Mouse (Mus musculus): ENCODE results near the gene Vangl1. TPM values are rescaled to one million over a fixed set of nuclear protein-coding genes. Genes with fewer than 3 reads are reported as not detected.

Gene Vangl1
- polyA plus RNA-seq, 1 experiment: 16.1 TPM

DNA sequence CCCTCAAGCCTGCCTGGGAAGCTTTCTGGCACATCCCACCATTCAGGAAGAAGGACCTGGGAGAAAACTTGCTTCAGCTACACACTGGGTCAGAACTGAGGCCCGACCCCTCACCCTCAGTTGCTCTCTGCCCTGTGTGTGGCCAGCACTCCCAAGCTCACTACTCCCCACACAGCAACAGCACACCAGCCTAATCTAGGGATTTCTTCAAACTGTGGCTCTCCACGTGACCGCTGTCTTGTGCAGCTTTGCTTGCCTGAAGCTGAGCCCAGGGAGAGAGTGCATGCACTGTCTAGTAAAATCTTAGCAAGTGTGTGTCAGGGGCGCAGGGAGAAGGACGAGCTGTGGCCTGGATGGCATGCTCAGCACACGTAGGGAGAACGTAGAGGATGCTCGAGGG is 18.3 kb upstream of the Vangl1 start:
- H3K4me1 ChIP-seq (ENCODE audit: control insufficient read depth, insufficient read depth, low read length): no peaks in the 10 kb centered on the region
- no peak overlapping the region for H3K4me3 ChIP-seq (replicated peaks; ENCODE audit: control insufficient read depth, low read depth, low read length)
- WGBS: 76% methylated on average over 8 of the region's 8 CpGs
- no peak overlapping the region for H3K27ac ChIP-seq (ENCODE audit: control insufficient read depth, insufficient read depth, low read depth, low read length, poor library complexity)
- TF ChIP-seq POLR2A (IDR thresholded peaks at IDR 0.05; ENCODE audit: borderline replicate concordance, control insufficient read depth, low read depth, low read length) (no peak), CTCF (IDR thresholded peaks at IDR 0.05; ENCODE audit: control insufficient read depth, insufficient read depth, low read length) (no peak)

- 53% methylated on average over 2 of the region's 2 CpGs for WGBS
- Histone ChIP-seq H3K4me3 (replicated peaks; ENCODE audit: control insufficient read depth, low read depth, low read length) (no peak overlapping the region), H3K27ac (ENCODE audit: control insufficient read depth, insufficient read depth, low read depth, low read length, poor library complexity) (no peak overlapping the region), H3K4me1 (ENCODE audit: control insufficient read depth, insufficient read depth, low read length) (no peaks in the 10 kb centered on the region)
- TF ChIP-seq CTCF (IDR thresholded peaks at IDR 0.05; ENCODE audit: control insufficient read depth, insufficient read depth, low read length) (no peak), POLR2A (IDR thresholded peaks at IDR 0.05; ENCODE audit: borderline replicate concordance, control insufficient read depth, low read depth, low read length) (no peak)
Observed at GRCm38 (mm10) chr3:102218301-102218700, 13.8 kb upstream of the Vangl1 start.

GRCm38 (mm10) chr3:102214736-102215135 is 10.2 kb upstream of the Vangl1 start:
- 85% methylated on average over 4 of the region's 4 CpGs for WGBS
- Histone ChIP-seq H3K4me1 (ENCODE audit: control insufficient read depth, insufficient read depth, low read length) (no peaks in the 10 kb centered on the region), H3K27ac (ENCODE audit: control insufficient read depth, insufficient read depth, low read depth, low read length, poor library complexity) (no peak overlapping the region), H3K4me3 (replicated peaks; ENCODE audit: control insufficient read depth, low read depth, low read length) (no peak overlapping the region)
- TF ChIP-seq POLR2A (IDR thresholded peaks at IDR 0.05; ENCODE audit: borderline replicate concordance, control insufficient read depth, low read depth, low read length) (no peak), CTCF (IDR thresholded peaks at IDR 0.05; ENCODE audit: control insufficient read depth, insufficient read depth, low read length) (no peak)

GRCm38 (mm10) chr3:102214299-102214698 is 9.8 kb upstream of the Vangl1 start:
- 56% methylated on average over 4 of the region's 4 CpGs for WGBS
- no peak overlapping the region for H3K27ac ChIP-seq (ENCODE audit: control insufficient read depth, insufficient read depth, low read depth, low read length, poor library complexity)
- TF ChIP-seq POLR2A (IDR thresholded peaks at IDR 0.05; ENCODE audit: borderline replicate concordance, control insufficient read depth, low read depth, low read length): no peak
- no peak for TF ChIP-seq CTCF (IDR thresholded peaks at IDR 0.05; ENCODE audit: control insufficient read depth, insufficient read depth, low read length)
- H3K4me3 ChIP-seq (replicated peaks; ENCODE audit: control insufficient read depth, low read depth, low read length): no peak overlapping the region
- no peaks in the 10 kb centered on the region for H3K4me1 ChIP-seq (ENCODE audit: control insufficient read depth, insufficient read depth, low read length)

- H3K4me3 ChIP-seq (replicated peaks; ENCODE audit: control insufficient read depth, low read depth, low read length): no peak overlapping the region
- no peak overlapping the region for H3K27ac ChIP-seq (ENCODE audit: control insufficient read depth, insufficient read depth, low read depth, low read length, poor library complexity)
- 59% methylated on average over 6 of the region's 6 CpGs for WGBS
- TF ChIP-seq POLR2A (IDR thresholded peaks at IDR 0.05; ENCODE audit: borderline replicate concordance, control insufficient read depth, low read depth, low read length) (no peak), CTCF (IDR thresholded peaks at IDR 0.05; ENCODE audit: control insufficient read depth, insufficient read depth, low read length) (no peak)
- H3K4me1 ChIP-seq (ENCODE audit: control insufficient read depth, insufficient read depth, low read length): no peaks in the 10 kb centered on the region
Observed at GRCm38 (mm10) chr3:102212896-102213295, 8.4 kb upstream of the Vangl1 start.

GRCm38 (mm10) chr3:102212336-102212735 is 7.8 kb upstream of the Vangl1 start:
- Histone ChIP-seq H3K4me1 (ENCODE audit: control insufficient read depth, insufficient read depth, low read length) (no peaks in the 10 kb centered on the region), H3K4me3 (replicated peaks; ENCODE audit: control insufficient read depth, low read depth, low read length) (no peak overlapping the region), H3K27ac (ENCODE audit: control insufficient read depth, insufficient read depth, low read depth, low read length, poor library complexity) (no peak overlapping the region)
- no peak for TF ChIP-seq POLR2A (IDR thresholded peaks at IDR 0.05; ENCODE audit: borderline replicate concordance, control insufficient read depth, low read depth, low read length)
- TF ChIP-seq CTCF (IDR thresholded peaks at IDR 0.05; ENCODE audit: control insufficient read depth, insufficient read depth, low read length): no peak
- WGBS: 88% methylated on average over 15 of the region's 15 CpGs

- no peak overlapping the region for H3K4me3 ChIP-seq (replicated peaks; ENCODE audit: control insufficient read depth, low read depth, low read length)
- H3K27ac ChIP-seq (ENCODE audit: control insufficient read depth, insufficient read depth, low read depth, low read length, poor library complexity): no peak overlapping the region
- WGBS: 40% methylated on average over 2 of the region's 2 CpGs
- no peak for TF ChIP-seq POLR2A (IDR thresholded peaks at IDR 0.05; ENCODE audit: borderline replicate concordance, control insufficient read depth, low read depth, low read length)
- no peaks in the 10 kb centered on the region for H3K4me1 ChIP-seq (ENCODE audit: control insufficient read depth, insufficient read depth, low read length)
Observed at GRCm38 (mm10) chr3:102211340-102211739, 6.8 kb upstream of the Vangl1 start.

DNA sequence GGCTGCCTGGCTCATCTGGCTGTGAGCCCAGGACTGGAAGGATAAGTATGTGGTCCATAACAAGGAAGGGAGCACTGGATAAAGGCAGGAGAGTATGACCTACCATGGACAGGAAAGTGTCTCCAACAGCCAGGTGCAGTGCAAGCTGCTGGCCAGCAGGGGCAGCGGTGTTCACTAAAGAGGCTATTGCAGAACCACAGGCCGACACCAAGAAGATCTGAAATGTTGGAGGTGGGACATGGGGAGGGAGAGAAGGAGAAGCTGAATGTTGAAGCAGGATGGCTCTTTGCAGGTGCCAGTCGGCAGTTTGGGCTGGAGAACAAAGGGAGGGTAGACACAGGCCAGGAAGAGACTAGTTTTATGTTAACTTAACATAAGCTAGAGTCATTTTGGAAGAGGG is 6.3 kb upstream of the Vangl1 start:
- Histone ChIP-seq H3K27ac (ENCODE audit: control insufficient read depth, insufficient read depth, low read depth, low read length, poor library complexity) (no peak overlapping the region), H3K4me1 (ENCODE audit: control insufficient read depth, insufficient read depth, low read length) (no peaks in the 10 kb centered on the region), H3K4me3 (replicated peaks; ENCODE audit: control insufficient read depth, low read depth, low read length) (no peak overlapping the region)
- WGBS: 81% methylated on average over 3 of the region's 3 CpGs
- TF ChIP-seq CTCF (IDR thresholded peaks at IDR 0.05; ENCODE audit: control insufficient read depth, insufficient read depth, low read length) (peak; percentile 73), POLR2A (IDR thresholded peaks at IDR 0.05; ENCODE audit: borderline replicate concordance, control insufficient read depth, low read depth, low read length) (no peak)

- Histone ChIP-seq H3K27ac (ENCODE audit: control insufficient read depth, insufficient read depth, low read depth, low read length, poor library complexity) (no peak overlapping the region), H3K4me3 (replicated peaks; ENCODE audit: control insufficient read depth, low read depth, low read length) (no peak overlapping the region), H3K4me1 (ENCODE audit: control insufficient read depth, insufficient read depth, low read length) (no peaks in the 10 kb centered on the region)
- WGBS: 75% methylated on average over 6 of the region's 6 CpGs
- TF ChIP-seq CTCF (IDR thresholded peaks at IDR 0.05; ENCODE audit: control insufficient read depth, insufficient read depth, low read length): no peak
- TF ChIP-seq POLR2A (IDR thresholded peaks at IDR 0.05; ENCODE audit: borderline replicate concordance, control insufficient read depth, low read depth, low read length): no peak
Observed at GRCm38 (mm10) chr3:102208861-102209260, 4.4 kb upstream of the Vangl1 start.

All from bone marrow, adult 2 months (tissue).